Mouse (Mus musculus) heart, postnatal 14 days (tissue): ENCODE results near the gene Uaca. TPM values are rescaled to one million over a fixed set of nuclear protein-coding genes. Genes with fewer than 3 reads are reported as not detected.

ENCODE experiments used
- DNase-seq, 2 experiments: peaks; one replicate each; pipeline ENCODE4 v3.0.0; 2021 to 2022
- intact Hi-C: fragments of 180-260 bp; cut with DNase I; formaldehyde crosslinking; loops from one replicate; pipeline ENCODE4 v1.15.1; 2025
- total RNA-seq, 2 experiments: library from RNA; stranded (reverse); gene quantifications; 2 replicates each; pipeline ENCODE4 v1.2.3; 2021

Uaca gene
- total RNA-seq, 2 experiments from 2014 or later, result 40.9 to 42.7 TPM

GRCm38 (mm10) chr9:60921831-60922230, 127.5 kb downstream of the Uaca start:
- intact Hi-C loops, result no loop called here
- DNase-seq, result no peak

GRCm38 (mm10) chr9:60926301-60926700, 132.0 kb downstream of the Uaca start:
- intact Hi-C loops, result no loop called here
- DNase-seq, result no peak

GRCm38 (mm10) chr9:60929290-60929983, 135.1 kb downstream of the Uaca start:
- intact Hi-C loops, result no loop called here
- no peak for DNase-seq

Other genes starting within 250 kb of the Uaca start
- gene Lrrc49, start 106.4 kb upstream of the Uaca start, total RNA-seq, result 1 to 10 TPM; 5.7 to 6.8 TPM
- 1 to 10 TPM in 1 of 2 experiments, under 1 TPM in 1; 1.00 to 1.6 TPM for gene Larp6, start 81.6 kb upstream of the Uaca start, total RNA-seq